Mouse (Mus musculus) left cerebral cortex, adult 2 months (tissue): ENCODE results near the gene Efcab8. TPM values are rescaled to one million over a fixed set of nuclear protein-coding genes. Genes with fewer than 3 reads are reported as not detected.

Experiments used
- DNase-seq, 2 experiments: peaks; one replicate each; pipeline ENCODE4 v3.0.0; 2021 to 2022; ENCODE audit warnings: low spot score in 2 of 2, mixed read lengths in 1 of 2; ENCODE audit errors: extremely low spot score in 1 of 2
- H3K27ac ChIP-seq: fragments of 200-600 bp; 2 replicates; pipeline ENCODE4 v1.8.1; 2022
- H3K4me3 ChIP-seq: fragments of 200-600 bp; 2 replicates; pipeline ENCODE4 v1.8.1; 2022
- CTCF ChIP-seq: fragments of 200-600 bp; IDR thresholded peaks from 2 replicates; pipeline ENCODE4 v1.8.1; 2022; ENCODE audit warnings: antibody characterized with exemption, mild to moderate bottlenecking, moderate library complexity
- intact Hi-C: fragments of 180-260 bp; cut with DNase I; formaldehyde crosslinking; loops from one replicate; pipeline ENCODE4 v1.15.1; 2025
- long read RNA-seq, 2 experiments: library from polyadenylated mRNA; stranded (forward); transcript quantifications; one replicate each; pipeline ENCODE4 v2.0.0; 2021; ENCODE audit warnings: borderline mapping rate in 2 of 2
- total RNA-seq, 2 experiments: library from RNA; stranded (reverse); gene quantifications; 2 replicates each; pipeline ENCODE4 v1.2.3; 2021

Gene Efcab8
- under 1 TPM; 0.16 to 0.38 TPM for total RNA-seq
- long read RNA-seq, experiment 1 = 0 reads
- long read RNA-seq, experiment 2 = 0 reads

DNA sequence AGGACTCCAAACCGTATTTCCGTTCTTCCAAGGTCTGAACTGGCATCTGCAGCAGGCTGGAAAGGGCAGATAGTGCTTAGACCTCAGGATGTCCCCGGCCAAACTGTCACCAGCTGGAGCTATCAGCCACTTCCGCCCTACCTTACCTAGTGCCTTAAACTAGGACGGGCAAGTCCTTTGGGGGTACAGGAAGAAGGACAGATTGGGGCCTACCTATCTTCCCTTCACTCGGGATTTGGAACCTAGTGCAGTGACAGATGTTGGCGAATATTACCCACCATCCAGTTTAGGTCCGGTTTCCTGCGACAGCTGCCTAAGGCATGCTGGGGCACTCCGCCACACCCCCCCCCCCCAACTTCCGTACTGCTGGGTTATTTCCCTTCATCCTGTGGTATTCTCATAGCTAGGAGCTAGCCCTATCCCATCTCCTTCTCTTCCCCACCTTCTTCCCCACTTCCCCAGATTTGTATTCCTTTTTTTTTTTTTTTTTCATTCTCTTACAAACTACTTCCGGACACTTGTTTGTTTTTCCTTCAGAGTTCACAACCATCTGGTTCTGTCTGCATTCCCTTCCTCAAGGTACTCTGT lies at the start of gene Efcab8:
Efcab8 (plus strand) TSS at position 538 of the 588 bp plus-strand sequence.
- intact Hi-C loops = no loop called here

DNA sequence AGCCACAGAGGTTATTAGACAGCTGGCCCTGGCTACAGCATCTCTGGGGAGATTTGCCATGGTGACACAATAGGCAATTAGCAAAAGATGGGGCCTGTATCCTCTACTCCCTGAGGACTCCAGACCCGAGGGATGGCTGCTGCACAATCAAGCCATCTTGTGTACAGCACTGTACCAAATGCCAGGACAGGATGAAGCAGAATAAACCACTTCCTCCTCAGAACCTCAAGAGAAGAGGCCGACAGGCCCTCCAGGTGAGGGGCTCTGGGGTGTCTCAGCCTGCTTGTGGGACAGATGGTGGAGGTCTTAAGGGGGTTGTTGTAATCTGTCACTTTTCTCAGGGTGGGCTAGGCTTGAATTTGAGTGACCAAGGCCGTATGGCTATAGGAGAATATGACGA lies 45.7 kb upstream of the Efcab8 start:
- no peak for DNase-seq
- Histone ChIP-seq H3K27ac (no peak overlapping the region), H3K4me3 (no peak overlapping the region)
- TF ChIP-seq CTCF = no peak
- intact Hi-C loops = no loop called here

More for the DNA sequence above, at the start of gene Efcab8:
- no peak for TF ChIP-seq CTCF
- peak within 1 kb of the TSS; percentile 17 for H3K4me3 ChIP-seq
- no peak within 1 kb of the TSS for H3K27ac ChIP-seq
- no peak for DNase-seq

DNA sequence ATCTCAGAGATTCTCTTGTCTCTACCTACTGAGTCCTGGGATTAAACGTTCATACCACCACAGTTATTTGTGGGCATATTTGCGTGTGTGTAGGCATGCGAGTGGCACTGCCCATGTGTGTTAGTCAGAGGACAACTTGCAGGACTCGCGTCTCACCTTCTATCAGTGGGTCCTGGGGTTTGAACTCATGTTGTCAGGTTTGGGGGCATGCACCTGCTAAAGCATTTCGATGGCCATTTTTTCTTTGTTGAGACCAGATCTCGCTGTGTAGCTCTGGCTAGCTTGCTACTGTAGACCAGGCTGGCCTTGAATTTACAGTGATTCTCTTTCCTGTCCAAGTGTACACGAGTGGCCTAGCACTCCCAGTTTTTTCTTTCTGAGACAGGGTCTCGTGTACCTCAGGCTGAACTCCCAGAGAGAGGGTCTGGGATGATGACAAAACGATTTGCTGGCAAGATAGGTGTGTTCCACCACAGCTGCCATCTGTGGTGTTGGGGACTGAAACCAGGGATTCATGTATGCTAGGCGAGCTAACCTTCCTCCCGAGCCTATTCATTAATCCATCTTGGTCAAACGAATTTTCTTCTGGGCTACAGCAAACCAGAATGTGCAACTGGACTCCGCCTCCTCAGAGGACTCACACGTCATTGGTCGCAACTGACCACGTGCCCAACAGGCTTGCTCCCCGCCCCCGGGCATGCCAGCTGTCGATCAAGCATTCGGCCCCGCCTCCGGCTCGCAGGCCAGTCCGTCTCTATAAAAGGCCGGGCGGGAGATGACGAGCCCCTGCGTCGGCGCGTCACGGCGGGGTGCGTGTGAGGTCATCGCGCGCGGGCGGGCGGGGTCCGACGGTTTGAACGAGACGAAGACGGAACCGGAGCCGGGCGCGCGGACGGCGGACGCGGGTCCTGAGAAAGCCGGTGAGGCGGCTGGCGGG lies 39.0 kb upstream of the Efcab8 start, which contains the start of gene Mapre1:
Mapre1 (plus strand) TSS at position 775 of the 937 bp plus-strand sequence.
- Histone ChIP-seq H3K27ac (peak within 1 kb of the TSS; percentile 94), H3K4me3 (peak within 1 kb of the TSS; percentile 81)
- intact Hi-C loops = loop anchor here (10.0 kb wide), 1 partner anchor 246 kb away; the partner anchor contains the start of gene 4930404H24Rik
- no peak for TF ChIP-seq CTCF
- DNase-seq = peak; percentile 99 to 100

DNA sequence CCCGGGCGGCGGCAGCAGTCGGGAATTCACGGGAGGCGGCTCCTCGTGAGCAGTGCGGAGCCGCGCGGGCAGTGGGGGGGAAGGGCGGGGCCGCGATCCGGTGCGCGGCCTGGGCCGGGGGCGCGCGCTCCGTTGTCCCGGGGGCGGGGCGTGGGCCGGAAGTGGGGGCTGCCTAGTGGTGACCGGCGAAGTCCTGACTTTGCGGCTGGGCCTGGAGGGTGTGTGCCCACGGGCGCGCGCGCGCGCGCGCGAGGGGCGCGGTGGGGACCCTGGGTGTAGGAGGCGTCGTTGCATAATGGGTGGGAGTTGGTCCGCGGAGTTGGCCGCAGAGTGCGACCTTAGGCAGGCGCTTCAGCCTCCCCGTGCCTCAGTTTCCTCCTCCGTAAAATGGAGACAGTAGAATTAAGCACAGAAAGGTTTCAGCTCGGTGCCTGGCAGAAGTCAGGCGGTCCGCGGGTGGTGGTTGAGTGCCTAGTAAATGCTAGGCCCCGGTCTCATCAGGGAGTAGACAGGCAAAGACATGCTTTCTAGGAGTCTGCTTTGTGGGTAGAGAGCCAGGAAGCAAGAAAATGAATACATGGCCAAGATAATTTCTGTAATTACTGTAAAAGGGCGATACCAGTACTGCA lies 38.2 kb upstream of the Efcab8 start:
- peak in 1 of 2 experiments; percentile 26 for DNase-seq
- intact Hi-C loops = loop anchor here (10.0 kb wide), 1 partner anchor 247 kb away; the partner anchor contains the start of gene 4930404H24Rik
- Histone ChIP-seq H3K27ac (peak overlapping the region; percentile 94), H3K4me3 (peak overlapping the region; percentile 81)
- TF ChIP-seq CTCF = no peak

DNA sequence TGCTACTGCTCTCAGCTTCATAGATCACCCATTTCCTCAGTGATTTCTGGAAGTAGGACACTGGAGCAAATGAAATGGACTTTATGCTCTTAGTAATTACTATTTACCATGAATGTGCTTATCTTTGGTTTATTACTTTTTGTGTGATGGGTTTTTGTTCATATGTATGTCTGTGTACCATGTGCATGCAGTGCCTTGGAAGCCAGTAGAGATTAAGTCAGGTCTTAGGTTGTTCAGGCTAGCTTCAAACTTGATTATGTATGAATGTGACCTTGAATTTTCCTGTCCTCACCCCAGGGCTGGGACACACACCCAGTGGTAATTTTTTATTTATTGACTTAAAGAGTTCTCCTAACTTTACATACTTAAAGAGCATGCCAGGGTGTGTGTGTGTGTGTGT lies 31.7 kb upstream of the Efcab8 start:
- no peak for TF ChIP-seq CTCF
- DNase-seq = no peak
- intact Hi-C loops = loop anchor here (10.0 kb wide), 1 partner anchor 253 kb away; the partner anchor contains the start of gene 4930404H24Rik
- Histone ChIP-seq H3K4me3 (no peak overlapping the region), H3K27ac (no peak overlapping the region)

DNA sequence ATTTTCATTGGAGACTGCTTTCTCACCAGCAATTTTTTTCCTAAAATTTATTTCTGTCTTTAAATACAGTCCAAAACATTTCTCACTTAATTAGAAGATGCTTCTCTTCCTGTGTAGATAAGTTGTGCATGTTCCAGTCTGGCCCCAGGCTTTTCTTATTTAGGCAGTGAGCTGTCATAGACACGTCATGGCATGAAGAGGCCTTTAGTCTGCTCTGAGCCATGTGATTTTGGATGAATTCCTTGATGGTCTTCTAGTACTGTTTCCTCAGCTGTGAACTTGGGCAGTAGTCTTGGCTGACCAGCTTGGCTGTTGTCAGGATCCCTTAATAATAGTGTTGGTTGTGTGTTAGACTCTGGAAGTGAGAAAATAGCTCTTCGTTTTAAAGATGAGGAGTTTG lies 29.4 kb upstream of the Efcab8 start:
- Histone ChIP-seq H3K4me3 (no peak overlapping the region), H3K27ac (no peak overlapping the region)
- TF ChIP-seq CTCF = no peak
- intact Hi-C loops = no loop called here
- no peak for DNase-seq

DNA sequence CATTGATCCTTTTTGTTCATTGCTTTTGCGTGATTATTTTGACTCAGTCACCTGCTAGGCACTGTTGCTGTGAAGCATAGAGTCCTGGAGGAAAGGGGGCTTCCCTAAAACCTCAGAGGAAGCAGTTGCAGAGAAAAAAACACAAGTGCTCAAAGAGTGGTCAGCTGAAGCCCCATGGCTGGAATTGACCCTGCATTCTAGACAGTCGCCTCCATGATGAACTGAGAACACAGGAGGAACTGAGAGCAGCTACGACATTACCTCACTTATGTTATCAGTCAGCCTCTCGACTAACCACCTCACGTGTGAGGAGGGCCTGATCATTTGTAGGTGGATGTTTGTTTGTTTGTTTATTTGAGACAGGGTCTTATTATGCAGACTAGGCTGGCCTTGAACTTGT lies 17.6 kb upstream of the Efcab8 start:
- Histone ChIP-seq H3K4me3 (no peak overlapping the region), H3K27ac (no peak overlapping the region)
- TF ChIP-seq CTCF = no peak
- intact Hi-C loops = no loop called here
- DNase-seq = no peak

DNA sequence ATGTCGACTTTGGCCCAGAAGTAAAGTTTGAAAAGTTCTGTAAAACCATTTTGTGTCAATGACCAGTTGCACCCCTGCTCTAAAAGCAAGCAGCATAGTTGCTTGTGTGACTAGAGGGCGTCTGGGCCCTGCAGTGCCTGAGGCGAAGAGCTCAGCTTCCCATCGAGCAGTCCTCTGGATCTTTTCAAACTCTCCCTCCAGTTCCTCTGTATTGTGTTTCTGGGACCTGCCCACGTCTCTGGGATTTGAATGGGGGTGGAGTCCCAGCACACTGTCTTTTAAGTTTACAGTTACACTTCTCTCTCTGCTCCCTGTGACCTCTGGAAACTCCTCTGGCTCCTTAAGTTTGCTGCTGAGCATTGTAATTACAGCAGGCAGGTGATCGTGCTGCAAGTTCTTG lies 12.2 kb upstream of the Efcab8 start:
- Histone ChIP-seq H3K4me3 (no peak overlapping the region), H3K27ac (no peak overlapping the region)
- no peak for DNase-seq
- intact Hi-C loops = no loop called here
- TF ChIP-seq CTCF = no peak

DNA sequence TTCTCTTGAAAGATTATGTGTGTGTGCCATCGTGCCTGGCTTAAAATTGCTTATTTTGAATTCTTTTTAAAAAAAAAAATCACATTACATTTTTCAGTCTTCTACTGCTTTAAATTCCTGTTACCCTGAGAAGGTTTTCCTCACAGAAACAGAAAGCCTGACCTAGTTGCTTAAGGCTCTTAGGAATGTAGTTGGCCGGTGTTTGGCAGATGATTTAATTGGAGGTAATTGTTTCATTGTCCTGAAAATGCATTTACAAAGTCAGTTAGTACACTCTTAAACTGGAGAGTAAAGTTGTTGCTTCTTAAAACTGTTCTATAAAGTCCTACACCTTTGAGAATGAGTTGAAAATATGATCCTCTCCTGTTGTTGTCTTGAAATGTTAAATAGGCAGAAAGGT lies 10.8 kb upstream of the Efcab8 start:
- Histone ChIP-seq H3K4me3 (no peak overlapping the region), H3K27ac (no peak overlapping the region)
- TF ChIP-seq CTCF = no peak
- intact Hi-C loops = no loop called here
- DNase-seq = no peak

DNA sequence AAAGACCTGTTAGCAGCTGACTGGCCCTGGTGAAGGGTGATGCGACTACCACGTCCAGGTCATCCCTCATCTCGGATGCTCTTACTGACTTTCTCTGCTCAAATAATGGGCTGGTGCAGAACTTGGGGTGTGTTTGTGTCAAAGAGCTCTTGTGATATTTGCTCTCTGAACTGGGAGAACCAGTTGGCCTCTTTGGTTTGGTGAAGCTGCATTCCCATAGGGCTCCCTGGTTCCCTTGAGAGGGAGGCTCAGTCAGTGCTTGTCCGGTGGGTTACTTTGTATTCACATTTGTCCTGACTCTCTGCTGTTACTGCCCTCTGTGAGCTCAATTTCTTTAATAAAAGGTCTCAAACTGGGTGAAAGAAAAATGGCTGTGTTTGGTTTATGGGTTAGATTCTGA lies 6.8 kb upstream of the Efcab8 start:
- no peak overlapping the region for H3K4me3 ChIP-seq
- intact Hi-C loops = loop anchor here (5.0 kb wide), 1 partner anchor 61 kb away; no protein-coding TSS in a partner anchor

DNA sequence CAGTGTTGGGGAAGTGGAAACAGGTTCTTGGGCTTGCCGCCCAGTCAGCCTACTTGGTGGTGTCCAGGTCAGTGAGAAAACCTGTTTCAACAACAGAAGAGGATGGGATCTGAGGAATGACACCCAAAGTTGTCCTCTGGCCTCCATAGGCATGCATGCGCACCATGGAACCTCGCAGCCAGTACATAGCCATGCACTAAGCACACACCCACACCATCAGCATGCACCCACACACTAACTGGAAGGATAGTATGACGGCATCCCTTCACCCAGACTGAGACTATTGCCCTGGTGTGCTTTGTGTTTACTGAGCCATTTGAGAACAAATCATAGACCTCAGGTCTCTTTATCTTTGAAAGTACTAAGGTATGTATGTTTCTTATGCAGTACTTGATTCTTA lies 4.3 kb upstream of the Efcab8 start:
- no peak for DNase-seq
- no peak for TF ChIP-seq CTCF
- Histone ChIP-seq H3K27ac (no peak overlapping the region), H3K4me3 (no peak overlapping the region)
- intact Hi-C loops = no loop called here

More for the DNA sequence above, 6.8 kb upstream of the Efcab8 start:
- H3K27ac ChIP-seq = no peak overlapping the region
- no peak for TF ChIP-seq CTCF
- DNase-seq = no peak
